Mouse (Mus musculus) Patski (cell line): ENCODE data around the gene Mgp. TPM values are rescaled to one million over a fixed set of nuclear protein-coding genes. Genes with fewer than 3 reads are reported as not detected.
A peak's percentile ranks its signal among the peaks of the same experiment; 100 is the strongest.

Experiments
- ATAC-seq: fragments of 100-300 bp; one replicate; pipeline ENCODE4 v1.8.0; 2021
- CTCF ChIA-PET: fragments of 350-600 bp; sonication (Branson Sonifier 250); formaldehyde crosslinking; loops from one replicate; lab custom pipeline; 2022; ENCODE audit warnings: inconsistent platforms; lab: Charles Lee
- POLR2A ChIA-PET: fragments of 350-600 bp; sonication (Branson Sonifier 250); formaldehyde crosslinking; loops from one replicate; lab custom pipeline; 2022; ENCODE audit warnings: antibody characterized with exemption, inconsistent platforms; lab: Charles Lee
- DNase-seq: peaks from one replicate; pipeline ENCODE4 v3.0.0-alpha.2; 2011; ENCODE audit warnings: low read depth, low spot score
- H3K27me3 ChIP-seq: fragments of 371-371 bp; one replicate; pipeline ENCODE4 v1.5.1; 2021
- CTCF ChIP-seq: fragments of 100-300 bp; IDR thresholded peaks from one replicate; pipeline ENCODE4 v1.5.1; 2021
- in situ Hi-C: fragments of 300-500 bp; cut with MboI; formaldehyde crosslinking; loops from 3 replicates; pipeline ENCODE4 v1.11.1; 2018; ENCODE audit warnings: low pct_unique_long_range_greater_than_20kb, mixed read lengths
- polyA plus RNA-seq: library from polyadenylated mRNA; unstranded; gene quantifications from one replicate; pipeline ENCODE4 v1.2.3, GENCODE M21; 2021

The Mgp gene
- polyA plus RNA-seq, 1 experiment from 2014 or later = 0.68 TPM

DNA sequence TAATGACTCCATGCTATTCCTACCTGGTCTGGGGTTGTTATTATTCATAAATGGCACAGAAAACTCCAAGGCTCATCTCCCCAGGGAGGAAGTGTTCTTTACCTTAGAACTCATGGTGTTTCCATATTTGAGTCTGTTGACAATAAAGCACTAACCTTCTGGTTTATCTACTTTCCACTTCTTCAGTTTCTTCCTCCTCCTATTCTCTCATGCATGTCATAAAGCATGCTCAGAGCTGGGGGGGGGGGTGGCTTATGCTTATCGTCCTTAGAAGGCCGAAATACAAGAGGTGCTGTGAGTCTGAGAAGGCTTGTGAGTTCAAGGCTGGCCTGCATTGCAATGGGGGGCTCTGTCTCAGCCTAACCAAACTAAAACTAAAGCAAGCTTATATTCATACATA lies 20.4 kb downstream of the Mgp start:
- in situ Hi-C loops = loop anchor here (10.0 kb wide), 1 partner anchor 320 kb away; the partner anchor contains the start of gene Rerg
- DNase-seq (no peak), ATAC-seq (no peak)
- H3K27me3 ChIP-seq = no peaks in the 10 kb centered on the region
- CTCF ChIA-PET = interaction anchor here (0.8 to 1.5 kb wide), 6 partner anchors 8 to 125 kb away, joined by 3 to 5 read pairs (median 4); no protein-coding TSS in a partner anchor
- TF ChIP-seq CTCF = no peak
- POLR2A ChIA-PET = no interaction called here

DNA sequence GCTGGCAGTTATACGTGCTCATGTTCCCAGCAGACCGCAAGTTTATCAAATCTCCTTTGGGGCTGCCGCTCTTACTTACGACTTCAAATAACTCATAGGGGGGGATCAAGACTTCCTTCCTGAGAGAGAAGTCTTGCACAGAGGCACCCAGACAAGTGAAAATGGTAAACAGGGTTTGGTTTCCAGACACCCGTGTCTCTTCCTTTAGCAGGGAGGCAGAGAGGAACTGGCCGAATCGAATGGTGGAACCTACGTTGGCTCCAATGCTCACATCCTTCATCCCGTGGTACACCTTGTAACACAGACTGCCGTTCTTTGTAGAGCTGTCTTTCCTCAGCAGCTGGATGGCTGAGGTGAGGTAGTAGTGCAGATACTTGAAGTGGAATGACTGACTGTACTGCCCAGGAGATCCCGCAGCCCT lies 21.3 kb downstream of the Mgp start:
- no peaks in the 10 kb centered on the region for H3K27me3 ChIP-seq
- no peak for TF ChIP-seq CTCF
- no peak for ATAC-seq
- POLR2A ChIA-PET = no interaction called here
- no peak for DNase-seq
- in situ Hi-C loops = loop anchor here (10.0 kb wide), 1 partner anchor 320 kb away; the partner anchor contains the start of gene Rerg
- CTCF ChIA-PET = interaction anchor here (1.0 to 1.3 kb wide), 2 partner anchors 9 to 116 kb away, joined by 3 read pairs; no protein-coding TSS in a partner anchor

- DNase-seq (no peak), ATAC-seq (no peak)
Measured at GRCm38 (mm10) chr6:136852762-136853161, 22.9 kb downstream of the Mgp start.

GRCm38 (mm10) chr6:136852348-136852747 lies 23.3 kb downstream of the Mgp start:
- H3K27me3 ChIP-seq = no peaks in the 10 kb centered on the region
- in situ Hi-C loops = loop anchor here (10.0 kb wide), 1 partner anchor 322 kb away; the partner anchor contains the start of gene Rerg
- CTCF ChIA-PET = interaction anchor here (1.4 kb wide), 2 partner anchors 10 to 128 kb away, joined by 4 to 8 read pairs; no protein-coding TSS in a partner anchor
- POLR2A ChIA-PET = no interaction called here
- no peak for ATAC-seq
- no peak for DNase-seq
- TF ChIP-seq CTCF = no peak

More at GRCm38 (mm10) chr6:136852762-136853161, 22.9 kb downstream of the Mgp start:
- ChIA-PET POLR2A (interaction anchor here (0.7 to 1.0 kb wide), 2 partner anchors 48 to 49 kb away, joined by 4 read pairs; partner anchors contain the start of gene Hist4h4), CTCF (interaction anchor here (0.7 to 1.4 kb wide), 4 partner anchors 11 to 128 kb away, joined by 3 to 8 read pairs (median 4); no protein-coding TSS in a partner anchor)
- TF ChIP-seq CTCF = no peak
- in situ Hi-C loops = loop anchor here (10.0 kb wide), 1 partner anchor 322 kb away; the partner anchor contains the start of gene Rerg
- no peaks in the 10 kb centered on the region for H3K27me3 ChIP-seq

DNA sequence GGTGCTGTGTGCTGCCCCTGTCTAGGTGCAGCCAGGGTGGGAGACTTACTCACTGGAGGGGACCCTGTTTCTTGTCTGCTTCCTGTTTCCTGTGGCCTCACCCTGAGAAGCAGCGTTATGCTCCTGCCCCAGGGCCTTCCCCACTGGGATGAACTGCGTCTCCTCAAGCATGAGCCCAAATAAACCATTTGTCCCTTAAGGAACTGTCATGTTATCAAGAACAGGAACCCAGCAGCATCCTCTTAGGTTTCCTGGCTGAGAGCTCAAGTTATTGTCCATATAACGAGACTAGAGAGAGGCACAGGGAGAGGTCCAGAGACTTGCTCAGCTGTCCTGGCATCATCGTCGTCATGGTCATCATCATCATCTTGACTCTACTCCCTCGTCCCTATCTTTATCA lies 25.4 kb downstream of the Mgp start:
- ATAC-seq (no peak), DNase-seq (no peak)
- in situ Hi-C loops = loop anchor here (10.0 kb wide), 1 partner anchor 325 kb away; the partner anchor contains the start of gene Rerg
- ChIA-PET CTCF (no interaction called here), POLR2A (no interaction called here)
- no peak for TF ChIP-seq CTCF
- H3K27me3 ChIP-seq = no peaks in the 10 kb centered on the region

GRCm38 (mm10) chr6:136848971-136849370 lies 26.7 kb downstream of the Mgp start:
- H3K27me3 ChIP-seq = no peaks in the 10 kb centered on the region
- TF ChIP-seq CTCF = no peak
- ChIA-PET CTCF (interaction anchor here (0.6 kb wide), 1 partner anchor 298 kb away, joined by 4 read pairs; no protein-coding TSS in a partner anchor), POLR2A (no interaction called here)
- DNase-seq (no peak), ATAC-seq (no peak)
- in situ Hi-C loops = no loop called here

DNA sequence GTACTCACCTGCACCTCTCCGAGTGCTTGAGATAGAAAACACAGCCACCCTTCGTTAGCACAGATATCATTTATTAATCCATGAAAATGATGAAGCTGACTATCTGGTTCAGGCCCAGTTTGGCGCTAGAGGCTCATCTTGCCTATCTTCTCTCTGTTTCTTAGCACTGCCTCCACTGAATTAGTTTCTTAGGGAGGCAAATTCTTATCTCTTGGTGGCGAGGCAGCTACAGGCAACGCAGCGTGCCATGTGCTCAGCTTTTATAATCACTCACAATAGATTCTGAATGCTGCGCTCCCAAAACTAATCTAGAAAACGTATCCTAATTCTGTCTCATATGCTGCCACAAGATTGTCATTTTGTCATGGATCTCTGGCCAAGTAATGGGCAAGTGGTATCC lies 27.2 kb downstream of the Mgp start:
- in situ Hi-C loops = no loop called here
- POLR2A ChIA-PET = no interaction called here
- CTCF ChIA-PET = no interaction called here
- ATAC-seq = no peak
- no peak for TF ChIP-seq CTCF
- DNase-seq = no peak
- no peaks in the 10 kb centered on the region for H3K27me3 ChIP-seq

DNA sequence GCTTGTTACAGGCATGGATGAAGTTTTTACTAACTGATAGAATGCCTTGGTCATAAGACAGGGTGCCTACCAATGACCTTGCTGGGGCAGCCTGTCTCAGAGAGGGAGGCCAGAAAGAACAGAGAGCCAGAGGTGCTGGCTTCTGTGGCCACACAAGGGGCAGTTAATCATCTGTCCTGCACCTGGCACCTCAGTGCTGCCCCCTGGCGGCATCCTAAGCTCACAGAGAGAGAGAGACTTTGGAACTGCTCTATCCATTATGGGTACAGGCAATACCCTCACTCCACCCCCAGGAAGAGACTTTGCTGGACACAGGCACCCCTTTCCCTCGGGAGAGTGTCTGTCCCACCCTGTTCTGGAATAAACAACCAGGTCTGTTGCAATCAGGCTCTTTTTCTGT lies 27.8 kb downstream of the Mgp start:
- no peaks in the 10 kb centered on the region for H3K27me3 ChIP-seq
- CTCF ChIA-PET = interaction anchor here (1.5 kb wide), 1 partner anchor 122 kb away, joined by 6 read pairs; no protein-coding TSS in a partner anchor
- no peak for ATAC-seq
- POLR2A ChIA-PET = no interaction called here
- peak; percentile 42 for TF ChIP-seq CTCF
- DNase-seq = no peak
- in situ Hi-C loops = no loop called here

DNA sequence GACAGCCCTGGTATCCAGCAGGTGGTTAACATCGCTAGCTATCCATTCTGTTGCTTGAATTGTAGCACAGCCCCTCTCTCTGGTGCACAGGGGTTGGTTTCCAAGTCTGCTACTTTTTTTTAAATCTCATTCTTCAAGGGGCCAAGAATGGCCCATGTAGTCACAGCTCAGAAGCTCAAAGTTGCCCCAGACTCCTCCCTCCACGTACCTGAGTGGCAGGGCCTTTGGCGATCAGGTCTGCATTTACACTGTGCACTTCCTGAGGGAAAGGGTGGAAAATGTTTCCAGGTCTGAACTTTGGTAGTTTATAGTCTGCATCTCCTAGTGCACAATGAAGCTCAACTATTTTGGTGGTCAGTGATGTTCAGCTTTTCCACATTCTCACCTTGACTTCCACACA lies 28.4 kb downstream of the Mgp start:
- TF ChIP-seq CTCF = no peak
- POLR2A ChIA-PET = no interaction called here
- no peak for DNase-seq
- CTCF ChIA-PET = interaction anchor here (1.5 kb wide), 1 partner anchor 122 kb away, joined by 6 read pairs; no protein-coding TSS in a partner anchor
- no peak for ATAC-seq
- in situ Hi-C loops = no loop called here
- H3K27me3 ChIP-seq = no peaks in the 10 kb centered on the region

GRCm38 (mm10) chr6:136845706-136846480 lies 29.7 kb downstream of the Mgp start:
- ATAC-seq (no peak), DNase-seq (no peak)
- in situ Hi-C loops = no loop called here
- CTCF ChIA-PET = no interaction called here
- TF ChIP-seq CTCF = no peak
- POLR2A ChIA-PET = no interaction called here
- no peaks in the 10 kb centered on the region for H3K27me3 ChIP-seq
